Mouse (Mus musculus): ENCODE results near the gene Cmtm7.

GRCm38 (mm10) chr9:114788697-114789096 is 7.0 kb upstream of the Cmtm7 start:
- no peak for TF ChIP-seq POLR2A (IDR thresholded peaks at IDR 0.05; ENCODE audit: low read depth, low read length)
- TF ChIP-seq CTCF (IDR thresholded peaks at IDR 0.05; ENCODE audit: extremely low read depth, insufficient read depth, insufficient read length, insufficient replicate concordance): no peak
